Mouse (Mus musculus): ENCODE measurements around the gene Ssh3. TPM values are rescaled to one million over a fixed set of nuclear protein-coding genes. Genes with fewer than 3 reads are reported as not detected.

Ssh3 gene
- polyA plus RNA-seq, 1 experiment from 2014 or later, result 11.5 TPM

GRCm38 (mm10) chr19:4213524-4213974 lies 55.4 kb downstream of the Ssh3 start:
- H3K4me2 ChIP-seq (replicated peaks), result peak overlapping the region; percentile 87
- H3K27me3 ChIP-seq, result no peaks in the 10 kb centered on the region; the same call in 1 of the 2 replicates
- H3K27ac ChIP-seq, result peak overlapping the region; percentile 94
- H3K36me3 ChIP-seq, result no peaks in the 10 kb centered on the region
- WGBS, result 8% methylated on average over 9 of the region's 9 CpGs
- H3K4me1 ChIP-seq, result peaks cover 56% of the 10 kb centered on the region
- H3K9me3 ChIP-seq, result no peaks in the 10 kb centered on the region
- peak overlapping the region; percentile 92 for H3K9ac ChIP-seq
- peak overlapping the region; percentile 82 for H3K4me3 ChIP-seq
- no peak for ATAC-seq (ENCODE audit: insufficient number of reproducible peaks, insufficient read depth, low FRiP score, low TSS enrichment)

DNA sequence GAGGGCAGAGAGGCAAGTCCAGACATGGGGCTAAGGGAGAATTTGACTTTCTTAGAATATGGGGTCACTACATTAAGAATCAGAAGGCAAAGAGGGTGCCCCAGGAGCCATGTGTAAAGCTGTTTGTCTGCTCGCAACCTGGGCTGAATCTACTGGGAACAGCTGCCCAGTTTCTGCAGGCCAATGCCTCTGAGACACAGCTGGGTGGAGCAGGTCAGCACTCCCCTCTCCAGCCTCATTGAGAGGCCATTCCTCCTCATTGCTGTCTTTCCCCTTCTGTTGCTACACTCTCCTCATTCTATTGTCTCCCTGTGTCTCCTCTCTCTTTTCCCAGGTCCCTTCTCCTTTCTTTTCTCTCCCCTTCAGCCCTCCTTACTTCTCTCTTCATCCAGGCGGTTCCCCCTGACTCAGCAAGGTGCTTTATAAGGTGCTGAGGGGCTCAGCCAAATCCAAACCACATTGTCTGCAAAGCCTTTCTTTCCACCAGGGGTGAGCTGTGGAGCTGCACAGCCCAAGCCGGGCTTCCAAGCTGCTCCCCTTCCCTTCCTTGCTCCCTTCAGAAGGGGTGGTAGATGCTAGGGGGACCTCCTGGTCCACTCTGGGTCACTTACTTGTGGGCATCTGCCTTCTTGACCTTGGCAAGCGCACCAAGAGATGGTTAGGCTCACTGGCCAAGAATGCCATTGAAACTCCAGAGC lies 56.9 kb downstream of the Ssh3 start:
- Histone ChIP-seq H3K27ac (peak overlapping the region; percentile 94; the same call in 1 of the 2 replicates), H3K9me3 (no peaks in the 10 kb centered on the region), H3K9ac (peak overlapping the region; percentile 19), H3K4me2 (replicated peaks) (peak overlapping the region; percentile 87), H3K36me3 (no peaks in the 10 kb centered on the region), H3K4me1 (peaks cover 41% of the 10 kb centered on the region), H3K4me3 (no peak overlapping the region), H3K27me3 (no peaks in the 10 kb centered on the region; the same call in 1 of the 2 replicates)
- ATAC-seq (ENCODE audit: insufficient number of reproducible peaks, insufficient read depth, low FRiP score, low TSS enrichment), result no peak
- 19% methylated on average over 4 of the region's 4 CpGs for WGBS

Small RNA genes lying within 50 kb of the gene (microRNA-seq; reads per million reads assigned to microRNA genes)
- gene Gm26115, result not detected
- gene Mir6985, result not detected

Other genes starting within 250 kb of the Ssh3 start
- gene Gstp1, start 231.2 kb downstream of the Ssh3 start, polyA plus RNA-seq (2016; fragmentation: Nextera tagmentation; extraction: Ambion mirVana), result 540 and 544 TPM in 2 replicates
- gene Gstp2, start 223.2 kb downstream of the Ssh3 start, polyA plus RNA-seq (2016; fragmentation: Nextera tagmentation; extraction: Ambion mirVana), result 2.8 and 11.5 TPM in 2 replicates
- not detected in 2 replicates for gene Gstp3, start 209.6 kb downstream of the Ssh3 start, polyA plus RNA-seq (2016; fragmentation: Nextera tagmentation; extraction: Ambion mirVana)
- 0.22 TPM in 1 of 2 replicates, not detected in the other for gene Cabp2, start 187.6 kb downstream of the Ssh3 start, polyA plus RNA-seq (2016; fragmentation: Nextera tagmentation; extraction: Ambion mirVana)
- 55.6 and 55.7 TPM in 2 replicates for gene Cdk2ap2, start 172.0 kb downstream of the Ssh3 start, polyA plus RNA-seq (2016; fragmentation: Nextera tagmentation; extraction: Ambion mirVana)
- 8.9 and 10.9 TPM in 2 replicates for gene Pitpnm1, start 169.2 kb downstream of the Ssh3 start, polyA plus RNA-seq (2016; fragmentation: Nextera tagmentation; extraction: Ambion mirVana)
- 85.2 and 90.8 TPM in 2 replicates for gene Aip, start 143.3 kb downstream of the Ssh3 start, polyA plus RNA-seq (2016; fragmentation: Nextera tagmentation; extraction: Ambion mirVana)
- not detected in 2 replicates for gene Gpr152, start 129.4 kb downstream of the Ssh3 start, polyA plus RNA-seq (2016; fragmentation: Nextera tagmentation; extraction: Ambion mirVana)
- not detected in 2 replicates for gene Cabp4, start 125.1 kb downstream of the Ssh3 start, polyA plus RNA-seq (2016; fragmentation: Nextera tagmentation; extraction: Ambion mirVana)
- gene Coro1b, start 120.6 kb downstream of the Ssh3 start, polyA plus RNA-seq (2016; fragmentation: Nextera tagmentation; extraction: Ambion mirVana), result 128 and 135 TPM in 2 replicates
- 0.89 and 2.1 TPM in 2 replicates for gene Ptprcap, start 115.6 kb downstream of the Ssh3 start, polyA plus RNA-seq (2016; fragmentation: Nextera tagmentation; extraction: Ambion mirVana)
- 59.7 and 71.7 TPM in 2 replicates for gene Rps6kb2, start 105.8 kb downstream of the Ssh3 start, polyA plus RNA-seq (2016; fragmentation: Nextera tagmentation; extraction: Ambion mirVana)
- gene Carns1, start 93.7 kb downstream of the Ssh3 start, polyA plus RNA-seq (2016; fragmentation: Nextera tagmentation; extraction: Ambion mirVana), result 2.6 and 3.7 TPM in 2 replicates
- gene Tbc1d10c, start 77.9 kb downstream of the Ssh3 start, polyA plus RNA-seq (2016; fragmentation: Nextera tagmentation; extraction: Ambion mirVana), result 1.2 and 1.9 TPM in 2 replicates
- 782 and 783 TPM in 2 replicates for gene Ppp1ca, start 77.1 kb downstream of the Ssh3 start, polyA plus RNA-seq (2016; fragmentation: Nextera tagmentation; extraction: Ambion mirVana)
- gene Rad9a, start 67.5 kb downstream of the Ssh3 start, polyA plus RNA-seq (2016; fragmentation: Nextera tagmentation; extraction: Ambion mirVana), result 42.7 and 45.2 TPM in 2 replicates
- 8.5 and 9.7 TPM in 2 replicates for gene Clcf1, start 54.9 kb downstream of the Ssh3 start, polyA plus RNA-seq (2016; fragmentation: Nextera tagmentation; extraction: Ambion mirVana)
- gene AC109138.7, start 54.8 kb downstream of the Ssh3 start, polyA plus RNA-seq (2016; fragmentation: Nextera tagmentation; extraction: Ambion mirVana), result not detected in 2 replicates
- 14.9 and 21.6 TPM in 2 replicates for gene Pold4, start 37.3 kb downstream of the Ssh3 start, polyA plus RNA-seq (2016; fragmentation: Nextera tagmentation; extraction: Ambion mirVana)
- gene Ankrd13d, start 14.0 kb upstream of the Ssh3 start, polyA plus RNA-seq (2016; fragmentation: Nextera tagmentation; extraction: Ambion mirVana), result 11.0 and 13.4 TPM in 2 replicates
- 15.0 and 19.0 TPM in 2 replicates for gene Grk2, start 37.0 kb upstream of the Ssh3 start, polyA plus RNA-seq (2016; fragmentation: Nextera tagmentation; extraction: Ambion mirVana)
- 61.6 and 65.4 TPM in 2 replicates for gene Kdm2a, start 129.1 kb upstream of the Ssh3 start, polyA plus RNA-seq (2016; fragmentation: Nextera tagmentation; extraction: Ambion mirVana)
- gene Rhod, start 170.3 kb upstream of the Ssh3 start, polyA plus RNA-seq (2016; fragmentation: Nextera tagmentation; extraction: Ambion mirVana), result 36.6 and 47.2 TPM in 2 replicates
- 2.1 and 2.3 TPM in 2 replicates for gene Syt12, start 208.3 kb upstream of the Ssh3 start, polyA plus RNA-seq (2016; fragmentation: Nextera tagmentation; extraction: Ambion mirVana)
- not detected in 2 replicates for gene 2010003K11Rik, start 229.4 kb upstream of the Ssh3 start, polyA plus RNA-seq (2016; fragmentation: Nextera tagmentation; extraction: Ambion mirVana)
- gene Pcx, start 241.3 kb upstream of the Ssh3 start, polyA plus RNA-seq (2016; fragmentation: Nextera tagmentation; extraction: Ambion mirVana), result 30.6 and 32.1 TPM in 2 replicates

Measured in embryonic facial prominence, embryonic 12.5 days (tissue).